Mouse (Mus musculus) frontal cortex, postnatal 25 days (tissue): ENCODE results near the gene Pdik1l.
"Not testable (repeated sequence)": the region's sequence is repeated elsewhere in the genome, so short reads cannot be mapped to it uniquely, and the experiment has no call there.

ENCODE experiments used
- DNase-seq, 2 experiments: peaks; one replicate each; pipeline ENCODE4 v3.0.0; 2022; ENCODE audit warnings: low spot score in 2 of 2

The Pdik1l gene

GRCm38 (mm10) chr4:134298626-134299497 is 11.2 kb upstream of the Pdik1l start:
- DNase-seq = no peak

- no peak for DNase-seq
Observed at GRCm38 (mm10) chr4:134297369-134297768, 9.7 kb upstream of the Pdik1l start.

- DNase-seq = no peak
Observed at GRCm38 (mm10) chr4:134296523-134296922, 8.8 kb upstream of the Pdik1l start.

- not testable (repeated sequence) for DNase-seq
Observed at GRCm38 (mm10) chr4:134296096-134296495, 8.4 kb upstream of the Pdik1l start.

GRCm38 (mm10) chr4:134293692-134294163 is 6.0 kb upstream of the Pdik1l start:
- no peak for DNase-seq

- DNase-seq = no peak
Observed at GRCm38 (mm10) chr4:134293061-134293691, 5.5 kb upstream of the Pdik1l start.

- peak; percentile 58 to 60 for DNase-seq
Observed at GRCm38 (mm10) chr4:134292067-134292466, 4.4 kb upstream of the Pdik1l start.

GRCm38 (mm10) chr4:134288397-134289256 is 932 bp upstream of the Pdik1l start:
- no peak for DNase-seq

- peak; percentile 90 to 95 for DNase-seq
Observed at GRCm38 (mm10) chr4:134287168-134287564, 529 bp downstream of the Pdik1l start.

GRCm38 (mm10) chr4:134286226-134287167 is 1.2 kb downstream of the Pdik1l start:
- DNase-seq = no peak

- no peak for DNase-seq
Observed at GRCm38 (mm10) chr4:134284942-134285341, 2.8 kb downstream of the Pdik1l start.

- no peak for DNase-seq
Observed at GRCm38 (mm10) chr4:134273417-134274345, 14.0 kb downstream of the Pdik1l start.

GRCm38 (mm10) chr4:134272731-134273416 is 14.8 kb downstream of the Pdik1l start:
- no peak for DNase-seq

- no peak for DNase-seq
Observed at GRCm38 (mm10) chr4:134271979-134272378, 15.7 kb downstream of the Pdik1l start.

- DNase-seq = not testable (repeated sequence)
Observed at GRCm38 (mm10) chr4:134269622-134270021, 18.1 kb downstream of the Pdik1l start.

- DNase-seq = no peak
Observed at GRCm38 (mm10) chr4:134268102-134268655, 19.5 kb downstream of the Pdik1l start.

GRCm38 (mm10) chr4:134265860-134266585 is 21.7 kb downstream of the Pdik1l start:
- no peak for DNase-seq

- peak in 1 of 2 experiments; percentile 48 for DNase-seq
Observed at GRCm38 (mm10) chr4:134263191-134263590, 24.5 kb downstream of the Pdik1l start.
